Mouse (Mus musculus) stomach, postnatal 0 days (tissue): ENCODE results near the gene Mrfap1.

Source experiments
- CTCF ChIP-seq: IDR thresholded peaks from 2 replicates; pipeline ENCODE4 v1.5.1; 2016; ENCODE audit warnings: antibody characterized with exemption, low read depth, mild to moderate bottlenecking, moderate library complexity
- EP300 ChIP-seq: optimal IDR thresholded peaks from 2 replicates; pipeline ENCODE3; 2016; ENCODE audit warnings: antibody characterized with exemption

GRCm38 (mm10) chr5:36759848-36760247, 36.7 kb downstream of the Mrfap1 start:
- TF ChIP-seq CTCF (no peak), EP300 (no peak)
